Mouse (Mus musculus): ENCODE data around the gene Fga. TPM values are rescaled to one million over a fixed set of nuclear protein-coding genes. Genes with fewer than 3 reads are reported as not detected.

Fga gene
- polyA plus RNA-seq, 1 experiment, result 0.05 TPM

DNA sequence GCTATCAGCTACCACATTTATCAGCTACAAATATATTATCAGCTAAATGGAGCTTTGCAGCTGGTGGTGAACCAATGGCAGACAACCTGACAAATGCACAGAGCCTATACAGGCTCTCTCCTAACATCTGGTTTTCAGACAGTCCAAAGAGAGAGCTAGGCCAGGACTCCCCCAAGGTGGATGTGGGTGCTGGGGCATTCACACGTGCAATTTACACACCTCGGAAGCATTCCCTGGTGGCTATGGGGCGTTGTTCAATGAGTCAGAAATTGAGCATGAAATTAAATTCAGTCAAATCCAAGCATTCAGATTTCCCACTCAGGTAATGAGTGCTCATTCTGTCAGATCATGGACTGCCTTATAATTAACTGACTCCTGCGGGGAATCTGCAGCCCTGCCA is 14.3 kb upstream of the Fga start:
- H3K4me1 ChIP-seq (ENCODE audit: control insufficient read depth, insufficient read depth, low read length), result no peaks in the 10 kb centered on the region
- H3K27ac ChIP-seq (ENCODE audit: insufficient read depth, low read length), result no peak overlapping the region
- no peak for TF ChIP-seq POLR2A (IDR thresholded peaks at IDR 0.05; ENCODE audit: borderline replicate concordance, insufficient read depth, low read length)
- no peak for TF ChIP-seq CTCF (IDR thresholded peaks at IDR 0.05; ENCODE audit: borderline replicate concordance, insufficient read depth, low read depth, low read length)
- no peaks in the 10 kb centered on the region for H3K27me3 ChIP-seq (ENCODE audit: control insufficient read depth, insufficient read depth, low read length)
- no peak overlapping the region for H3K4me3 ChIP-seq (replicated peaks; ENCODE audit: insufficient read depth, low read depth, low read length)
- DNase-seq, result no peak
- WGBS, result 46% methylated on average over 4 of the region's 4 CpGs

DNA sequence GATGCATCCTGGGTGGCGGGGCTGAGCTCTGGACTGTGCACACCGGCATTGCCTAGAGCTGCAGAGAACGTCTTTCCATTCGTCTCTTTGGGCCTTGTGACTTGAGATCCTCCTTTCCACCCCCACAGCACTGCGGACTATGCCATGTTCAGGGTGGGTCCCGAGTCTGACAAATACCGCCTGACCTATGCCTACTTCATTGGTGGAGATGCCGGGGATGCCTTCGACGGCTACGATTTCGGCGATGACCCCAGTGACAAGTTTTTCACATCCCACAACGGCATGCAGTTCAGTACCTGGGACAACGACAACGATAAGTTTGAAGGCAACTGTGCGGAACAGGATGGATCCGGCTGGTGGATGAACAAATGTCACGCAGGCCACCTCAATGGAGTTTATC is 13.2 kb upstream of the Fga start:
- TF ChIP-seq POLR2A (IDR thresholded peaks at IDR 0.05; ENCODE audit: borderline replicate concordance, insufficient read depth, low read length), result no peak
- no peak for TF ChIP-seq CTCF (IDR thresholded peaks at IDR 0.05; ENCODE audit: borderline replicate concordance, insufficient read depth, low read depth, low read length)
- H3K4me3 ChIP-seq (replicated peaks; ENCODE audit: insufficient read depth, low read depth, low read length), result no peak overlapping the region
- H3K4me1 ChIP-seq (ENCODE audit: control insufficient read depth, insufficient read depth, low read length), result no peaks in the 10 kb centered on the region
- H3K27ac ChIP-seq (ENCODE audit: insufficient read depth, low read length), result no peak overlapping the region
- WGBS, result 94% methylated on average over 19 of the region's 19 CpGs
- no peak for DNase-seq
- no peaks in the 10 kb centered on the region for H3K27me3 ChIP-seq (ENCODE audit: control insufficient read depth, insufficient read depth, low read length)

DNA sequence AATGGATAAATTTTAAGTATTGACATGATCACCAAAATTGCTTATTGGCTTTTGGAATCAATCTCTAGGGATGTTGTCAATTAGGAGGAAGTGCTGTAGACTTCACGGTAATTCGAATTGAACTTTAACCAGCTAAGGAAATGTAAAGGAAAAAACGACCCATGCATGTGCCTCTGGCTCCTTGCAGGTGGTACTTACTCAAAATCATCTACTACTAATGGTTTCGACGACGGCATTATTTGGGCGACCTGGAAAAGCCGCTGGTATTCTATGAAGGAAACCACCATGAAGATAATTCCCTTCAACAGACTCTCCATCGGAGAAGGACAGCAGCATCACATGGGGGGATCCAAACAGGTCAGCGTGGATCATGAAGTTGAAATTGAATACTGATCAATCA is 11.9 kb upstream of the Fga start:
- DNase-seq, result no peak
- H3K27ac ChIP-seq (ENCODE audit: insufficient read depth, low read length), result no peak overlapping the region
- no peak overlapping the region for H3K4me3 ChIP-seq (replicated peaks; ENCODE audit: insufficient read depth, low read depth, low read length)
- no peaks in the 10 kb centered on the region for H3K27me3 ChIP-seq (ENCODE audit: control insufficient read depth, insufficient read depth, low read length)
- TF ChIP-seq POLR2A (IDR thresholded peaks at IDR 0.05; ENCODE audit: borderline replicate concordance, insufficient read depth, low read length), result no peak
- TF ChIP-seq CTCF (IDR thresholded peaks at IDR 0.05; ENCODE audit: borderline replicate concordance, insufficient read depth, low read depth, low read length), result no peak
- H3K4me1 ChIP-seq (ENCODE audit: control insufficient read depth, insufficient read depth, low read length), result no peaks in the 10 kb centered on the region
- WGBS, result 89% methylated on average over 10 of the region's 10 CpGs

- Histone ChIP-seq H3K27ac (ENCODE audit: insufficient read depth, low read length) (no peak overlapping the region), H3K27me3 (ENCODE audit: control insufficient read depth, insufficient read depth, low read length) (no peaks in the 10 kb centered on the region), H3K4me1 (ENCODE audit: control insufficient read depth, insufficient read depth, low read length) (no peaks in the 10 kb centered on the region), H3K4me3 (replicated peaks; ENCODE audit: insufficient read depth, low read depth, low read length) (no peak overlapping the region)
- 85% methylated on average over 1 of the region's 1 CpGs for WGBS
- TF ChIP-seq CTCF (IDR thresholded peaks at IDR 0.05; ENCODE audit: borderline replicate concordance, insufficient read depth, low read depth, low read length), result no peak
- no peak for DNase-seq
Observed at GRCm38 (mm10) chr3:83016236-83016635, 9.6 kb upstream of the Fga start.

GRCm38 (mm10) chr3:83020387-83020786 is 5.5 kb upstream of the Fga start:
- no peaks in the 10 kb centered on the region for H3K4me1 ChIP-seq (ENCODE audit: control insufficient read depth, insufficient read depth, low read length)
- TF ChIP-seq CTCF (IDR thresholded peaks at IDR 0.05; ENCODE audit: borderline replicate concordance, insufficient read depth, low read depth, low read length), result no peak
- no peak for TF ChIP-seq POLR2A (IDR thresholded peaks at IDR 0.05; ENCODE audit: borderline replicate concordance, insufficient read depth, low read length)
- H3K27me3 ChIP-seq (ENCODE audit: control insufficient read depth, insufficient read depth, low read length), result no peaks in the 10 kb centered on the region
- no peak overlapping the region for H3K4me3 ChIP-seq (replicated peaks; ENCODE audit: insufficient read depth, low read depth, low read length)
- no peak overlapping the region for H3K27ac ChIP-seq (ENCODE audit: insufficient read depth, low read length)
- DNase-seq, result no peak
- 72% methylated on average over 2 of the region's 2 CpGs for WGBS

GRCm38 (mm10) chr3:83021176-83021575 is 4.7 kb upstream of the Fga start:
- WGBS, result 89% methylated on average over 5 of the region's 5 CpGs
- H3K4me3 ChIP-seq (replicated peaks; ENCODE audit: insufficient read depth, low read depth, low read length), result no peak overlapping the region
- H3K27me3 ChIP-seq (ENCODE audit: control insufficient read depth, insufficient read depth, low read length), result no peaks in the 10 kb centered on the region
- no peak for DNase-seq
- no peaks in the 10 kb centered on the region for H3K4me1 ChIP-seq (ENCODE audit: control insufficient read depth, insufficient read depth, low read length)
- no peak overlapping the region for H3K27ac ChIP-seq (ENCODE audit: insufficient read depth, low read length)
- TF ChIP-seq POLR2A (IDR thresholded peaks at IDR 0.05; ENCODE audit: borderline replicate concordance, insufficient read depth, low read length), result no peak
- no peak for TF ChIP-seq CTCF (IDR thresholded peaks at IDR 0.05; ENCODE audit: borderline replicate concordance, insufficient read depth, low read depth, low read length)

DNA sequence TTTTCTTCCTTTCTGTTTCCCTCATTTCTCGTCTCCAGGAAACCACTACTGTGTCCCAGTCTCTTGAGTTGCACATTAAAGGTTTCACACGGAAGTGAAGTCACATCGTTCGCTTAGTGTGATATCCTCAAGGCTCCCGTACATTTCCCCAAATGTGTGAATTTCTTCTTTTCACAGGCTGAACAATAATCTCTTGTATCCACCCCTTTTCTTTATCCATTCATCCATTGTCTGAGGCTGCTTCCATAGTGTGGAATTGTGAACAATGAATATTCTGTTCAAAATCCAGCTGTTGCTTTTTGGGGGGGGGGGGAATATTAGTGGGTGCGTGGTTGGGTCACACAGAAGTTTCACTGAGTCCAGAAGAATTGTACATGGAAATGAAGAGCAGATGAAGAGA is 840 bp upstream of the Fga start:
- Histone ChIP-seq H3K27me3 (ENCODE audit: control insufficient read depth, insufficient read depth, low read length) (no peaks in the 10 kb centered on the region), H3K4me3 (replicated peaks; ENCODE audit: insufficient read depth, low read depth, low read length) (no peak overlapping the region), H3K27ac (ENCODE audit: insufficient read depth, low read length) (no peak overlapping the region), H3K4me1 (ENCODE audit: control insufficient read depth, insufficient read depth, low read length) (no peaks in the 10 kb centered on the region)
- 80% methylated on average over 6 of the region's 6 CpGs for WGBS
- TF ChIP-seq CTCF (IDR thresholded peaks at IDR 0.05; ENCODE audit: borderline replicate concordance, insufficient read depth, low read depth, low read length), result no peak
- no peak for TF ChIP-seq POLR2A (IDR thresholded peaks at IDR 0.05; ENCODE audit: borderline replicate concordance, insufficient read depth, low read length)
- DNase-seq, result no peak

GRCm38 (mm10) chr3:83027546-83028251 is 1.8 kb downstream of the Fga start:
- H3K27ac ChIP-seq (ENCODE audit: insufficient read depth, low read length), result no peak overlapping the region
- no peak for DNase-seq

More at GRCm38 (mm10) chr3:83027546-83028251, 1.8 kb downstream of the Fga start:
- no peaks in the 10 kb centered on the region for H3K4me1 ChIP-seq (ENCODE audit: control insufficient read depth, insufficient read depth, low read length)
- H3K27me3 ChIP-seq (ENCODE audit: control insufficient read depth, insufficient read depth, low read length), result no peaks in the 10 kb centered on the region
- TF ChIP-seq CTCF (IDR thresholded peaks at IDR 0.05; ENCODE audit: borderline replicate concordance, insufficient read depth, low read depth, low read length) (no peak), POLR2A (IDR thresholded peaks at IDR 0.05; ENCODE audit: borderline replicate concordance, insufficient read depth, low read length) (no peak)
- H3K4me3 ChIP-seq (replicated peaks; ENCODE audit: insufficient read depth, low read depth, low read length), result no peak overlapping the region
- 87% methylated on average over 9 of the region's 9 CpGs for WGBS

All from cerebellum, adult 2 months (tissue).